Mouse (Mus musculus) duodenum, adult 2 months (tissue): ENCODE measurements around the gene Map2k2. TPM values are rescaled to one million over a fixed set of nuclear protein-coding genes. Genes with fewer than 3 reads are reported as not detected.

Source experiments
- polyA plus RNA-seq: library from polyadenylated mRNA; depleted of rRNA; stranded (reverse); fragments of >200 nt; gene quantifications from 2 replicates; pipeline ENCODE4 v1.2.3, GENCODE M21; 2012; ENCODE audit warnings: low replicate concordance; rRNA removed

Map2k2 gene
- 600 and 1,069 TPM in 2 replicates for polyA plus RNA-seq

DNA sequence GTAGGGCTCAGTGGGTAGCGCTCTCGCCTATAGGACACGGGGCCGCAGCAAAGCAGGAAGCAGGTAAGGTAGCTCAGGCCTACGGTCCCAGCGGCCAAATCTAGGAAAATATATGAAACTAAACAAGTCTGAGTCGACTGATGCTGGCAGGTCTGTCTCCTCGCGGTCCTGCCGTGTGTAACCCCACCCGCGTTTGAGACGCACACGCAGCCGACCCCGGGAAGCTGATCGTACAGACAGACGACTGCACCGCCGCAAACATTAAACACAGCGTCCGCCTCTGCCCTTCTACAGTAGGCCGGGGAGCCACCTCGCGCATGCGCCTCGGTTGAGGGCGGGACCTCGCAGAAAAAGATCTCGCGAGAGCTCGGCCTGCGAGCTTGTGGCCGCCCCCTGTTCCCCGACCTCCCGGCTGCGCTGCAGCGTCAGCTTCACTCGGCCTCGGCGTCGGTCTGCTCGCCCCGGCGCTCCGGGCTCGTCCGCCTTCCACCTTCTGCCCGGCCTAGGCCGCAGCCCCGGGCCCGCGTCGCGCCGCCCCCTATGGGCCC lies at the start of gene Map2k2:
TSS of gene Map2k2 (plus strand) at position 351 of the 548 bp plus-strand sequence.

GRCm38 (mm10) chr10:81059603-81060543 lies 45.8 kb upstream of the Map2k2 start, which contains the start of gene Sgta:
Sgta (minus strand) TSS chr10:81060181.

GRCm38 (mm10) chr10:81069836-81070235 lies 35.9 kb upstream of the Map2k2 start, which contains the start of gene Thop1:
Thop1 (plus strand) TSS chr10:81070035.

GRCm38 (mm10) chr10:81134966-81135681 lies 29.4 kb downstream of the Map2k2 start, which contains the start of gene Zbtb7a:
Zbtb7a (plus strand) TSS chr10:81135220.

DNA sequence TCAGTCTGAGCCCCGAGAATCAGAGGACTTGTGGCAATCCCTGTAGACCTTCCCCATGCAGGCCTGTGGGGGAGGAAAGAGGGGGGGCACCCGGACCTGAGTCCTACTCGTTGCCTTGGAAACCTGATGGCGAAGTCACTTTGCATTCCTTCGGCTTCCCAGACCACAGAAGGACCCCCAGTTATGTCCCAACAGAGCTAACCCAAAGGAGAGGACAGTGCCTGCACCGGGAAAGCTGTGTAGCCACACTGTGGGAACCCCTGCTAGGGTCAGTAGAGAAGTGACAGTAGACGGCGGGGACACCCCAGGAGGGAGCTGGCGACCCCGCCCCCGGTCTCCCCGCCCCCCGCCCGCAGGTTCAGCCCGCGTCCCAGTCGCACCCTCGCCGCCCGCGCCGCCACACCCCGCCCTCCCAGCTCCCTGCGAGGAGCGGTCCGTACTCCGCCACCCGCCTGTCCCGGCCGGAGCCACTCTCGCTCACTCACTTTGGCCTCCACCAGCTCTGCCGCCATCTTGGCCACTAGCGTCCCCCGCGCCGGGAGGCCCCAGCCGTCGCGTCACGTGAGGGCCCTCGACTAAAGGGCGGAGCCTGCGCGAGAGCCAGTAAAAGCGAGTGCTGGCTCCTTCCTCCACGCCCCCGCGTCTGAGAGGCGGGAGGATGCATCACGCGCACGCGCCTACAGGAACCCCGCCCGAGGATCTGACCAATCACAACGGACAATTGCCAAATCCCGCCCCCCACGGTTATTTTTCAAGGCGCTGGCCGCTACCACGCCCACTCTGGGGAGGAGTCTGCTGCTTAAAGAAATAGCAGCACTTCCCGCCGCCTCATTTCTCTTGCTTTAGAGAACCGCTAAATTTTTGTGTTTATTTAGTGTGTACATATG lies 61.7 kb downstream of the Map2k2 start, which contains the start of gene Pias4:
TSS of gene Pias4 (minus strand) at position 724 of the 887 bp plus-strand sequence.

GRCm38 (mm10) chr10:81176466-81177271 lies 71.0 kb downstream of the Map2k2 start, which contains the start of gene Eef2:
Eef2 (plus strand) TSS chr10:81176631.

GRCm38 (mm10) chr10:81182336-81183333 lies 76.9 kb downstream of the Map2k2 start, which contains the start of gene Dapk3:
Dapk3 (plus strand) TSS chr10:81183005.

Other genes with a start within 250 kb of the Map2k2 start
- 0.78 and 3.7 TPM in 2 replicates for gene Tmprss9, start 234.1 kb upstream of the Map2k2 start, polyA plus RNA-seq
- gene Timm13, start 204.9 kb upstream of the Map2k2 start, polyA plus RNA-seq, result 217 and 283 TPM in 2 replicates
- 30.0 and 34.9 TPM in 2 replicates for gene Lmnb2, start 187.7 kb upstream of the Map2k2 start, polyA plus RNA-seq
- gene Gadd45b, start 175.8 kb upstream of the Map2k2 start, polyA plus RNA-seq, result 14.8 and 34.1 TPM in 2 replicates
- gene Gng7, start 91.0 kb upstream of the Map2k2 start, polyA plus RNA-seq, result 0.56 and 1.3 TPM in 2 replicates
- 0.29 and 0.68 TPM in 2 replicates for gene Diras1, start 80.3 kb upstream of the Map2k2 start, polyA plus RNA-seq
- 26.2 and 32.8 TPM in 2 replicates for gene Slc39a3, start 68.5 kb upstream of the Map2k2 start, polyA plus RNA-seq
- 180 and 258 TPM in 2 replicates for gene Sgta, start 45.7 kb upstream of the Map2k2 start, polyA plus RNA-seq
- 29.1 and 33.7 TPM in 2 replicates for gene Thop1, start 35.9 kb upstream of the Map2k2 start, polyA plus RNA-seq
- 262 and 513 TPM in 2 replicates for gene Creb3l3, start 7.0 kb upstream of the Map2k2 start, polyA plus RNA-seq
- 88.4 and 143 TPM in 2 replicates for gene Zbtb7a, start 29.3 kb downstream of the Map2k2 start, polyA plus RNA-seq
- 37.3 and 44.2 TPM in 2 replicates for gene Pias4, start 62.0 kb downstream of the Map2k2 start, polyA plus RNA-seq
- gene Eef2, start 70.7 kb downstream of the Map2k2 start, polyA plus RNA-seq, result 846 and 1,140 TPM in 2 replicates
- 72.2 and 244 TPM in 2 replicates for gene Dapk3, start 77.1 kb downstream of the Map2k2 start, polyA plus RNA-seq
- gene 4930442H23Rik, start 77.9 kb downstream of the Map2k2 start, polyA plus RNA-seq, result not detected in 2 replicates
- not detected in 2 replicates for gene Nmrk2, start 96.1 kb downstream of the Map2k2 start, polyA plus RNA-seq
- gene Atcay, start 124.9 kb downstream of the Map2k2 start, polyA plus RNA-seq, result 0.55 and 0.60 TPM in 2 replicates
- 9.4 and 11.0 TPM in 2 replicates for gene Zfr2, start 127.2 kb downstream of the Map2k2 start, polyA plus RNA-seq
- gene Matk, start 147.0 kb downstream of the Map2k2 start, polyA plus RNA-seq, result 6.3 and 7.7 TPM in 2 replicates
- gene Mrpl54, start 161.0 kb downstream of the Map2k2 start, polyA plus RNA-seq, result 168 and 195 TPM in 2 replicates
- gene Apba3, start 161.0 kb downstream of the Map2k2 start, polyA plus RNA-seq, result 133 and 217 TPM in 2 replicates
- 181 and 192 TPM in 2 replicates for gene Tjp3, start 185.7 kb downstream of the Map2k2 start, polyA plus RNA-seq
- 40.1 and 52.6 TPM in 2 replicates for gene Pip5k1c, start 187.0 kb downstream of the Map2k2 start, polyA plus RNA-seq
- 18.0 and 21.0 TPM in 2 replicates for gene Cactin, start 215.2 kb downstream of the Map2k2 start, polyA plus RNA-seq
- 10.9 and 12.5 TPM in 2 replicates for gene Tbxa2r, start 222.8 kb downstream of the Map2k2 start, polyA plus RNA-seq
- 1.3 and 1.4 TPM in 2 replicates for gene Gipc3, start 237.4 kb downstream of the Map2k2 start, polyA plus RNA-seq
- gene Hmg20b, start 244.6 kb downstream of the Map2k2 start, polyA plus RNA-seq, result 221 and 244 TPM in 2 replicates